Mouse (Mus musculus): ENCODE measurements around the gene Hspa2. TPM values are rescaled to one million over a fixed set of nuclear protein-coding genes. Genes with fewer than 3 reads are reported as not detected.
A peak's percentile ranks its signal among the peaks of the same experiment; 100 is the strongest.

Hspa2 gene
- polyA plus RNA-seq, 1 experiment, result 3.0 TPM

- Histone ChIP-seq H3K4me3 (replicated peaks; ENCODE audit: control insufficient read depth, low read depth, low read length) (no peak overlapping the region), H3K4me1 (ENCODE audit: control insufficient read depth, insufficient read depth, low read length) (no peaks in the 10 kb centered on the region; the same call in 1 of the 2 replicates), H3K27ac (ENCODE audit: control insufficient read depth, insufficient read depth, low read depth, low read length, poor library complexity) (no peak overlapping the region)
- 53% methylated on average over 3 of the region's 3 CpGs for WGBS
- TF ChIP-seq POLR2A (IDR thresholded peaks at IDR 0.05; ENCODE audit: borderline replicate concordance, control insufficient read depth, low read depth, low read length) (no peak), CTCF (IDR thresholded peaks at IDR 0.05; ENCODE audit: control insufficient read depth, insufficient read depth, low read length) (no peak)
Measured at GRCm38 (mm10) chr12:76391595-76392271, 12.2 kb upstream of the Hspa2 start.

DNA sequence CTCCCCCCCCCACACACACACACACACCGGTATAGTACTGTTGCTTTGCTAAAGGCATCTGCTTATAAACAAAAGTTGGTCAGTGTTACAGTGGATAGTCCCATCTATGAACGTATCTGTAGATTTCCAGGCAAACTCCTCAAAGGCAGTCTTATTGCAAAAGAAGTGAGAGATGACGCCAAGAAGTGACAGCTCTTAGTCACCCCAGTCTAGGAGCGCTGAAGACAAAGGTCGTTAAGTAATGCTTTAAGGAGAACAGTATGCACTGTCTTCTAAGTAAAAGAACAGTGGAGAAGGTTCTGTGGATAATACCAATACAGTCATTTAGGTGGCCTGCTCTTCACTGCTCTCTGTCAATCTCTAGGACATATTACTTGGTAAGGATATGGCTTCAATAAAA is 11.0 kb upstream of the Hspa2 start:
- TF ChIP-seq CTCF (IDR thresholded peaks at IDR 0.05; ENCODE audit: control insufficient read depth, insufficient read depth, low read length) (no peak), POLR2A (IDR thresholded peaks at IDR 0.05; ENCODE audit: borderline replicate concordance, control insufficient read depth, low read depth, low read length) (no peak)
- WGBS, result 62% methylated on average over 5 of the region's 5 CpGs

GRCm38 (mm10) chr12:76397281-76397680 is 6.7 kb upstream of the Hspa2 start:
- WGBS, result 86% methylated on average over 5 of the region's 5 CpGs
- no peaks in the 10 kb centered on the region; the same call in 1 of the 2 replicates for H3K4me1 ChIP-seq (ENCODE audit: control insufficient read depth, insufficient read depth, low read length)
- H3K4me3 ChIP-seq (replicated peaks; ENCODE audit: control insufficient read depth, low read depth, low read length), result no peak overlapping the region
- H3K27ac ChIP-seq (ENCODE audit: control insufficient read depth, insufficient read depth, low read depth, low read length, poor library complexity), result no peak overlapping the region
- TF ChIP-seq CTCF (IDR thresholded peaks at IDR 0.05; ENCODE audit: control insufficient read depth, insufficient read depth, low read length) (no peak), POLR2A (IDR thresholded peaks at IDR 0.05; ENCODE audit: borderline replicate concordance, control insufficient read depth, low read depth, low read length) (no peak)

More for the DNA sequence above, 11.0 kb upstream of the Hspa2 start:
- H3K27ac ChIP-seq (ENCODE audit: control insufficient read depth, insufficient read depth, low read depth, low read length, poor library complexity), result no peak overlapping the region
- no peaks in the 10 kb centered on the region; the same call in 1 of the 2 replicates for H3K4me1 ChIP-seq (ENCODE audit: control insufficient read depth, insufficient read depth, low read length)
- no peak overlapping the region for H3K4me3 ChIP-seq (replicated peaks; ENCODE audit: control insufficient read depth, low read depth, low read length)

DNA sequence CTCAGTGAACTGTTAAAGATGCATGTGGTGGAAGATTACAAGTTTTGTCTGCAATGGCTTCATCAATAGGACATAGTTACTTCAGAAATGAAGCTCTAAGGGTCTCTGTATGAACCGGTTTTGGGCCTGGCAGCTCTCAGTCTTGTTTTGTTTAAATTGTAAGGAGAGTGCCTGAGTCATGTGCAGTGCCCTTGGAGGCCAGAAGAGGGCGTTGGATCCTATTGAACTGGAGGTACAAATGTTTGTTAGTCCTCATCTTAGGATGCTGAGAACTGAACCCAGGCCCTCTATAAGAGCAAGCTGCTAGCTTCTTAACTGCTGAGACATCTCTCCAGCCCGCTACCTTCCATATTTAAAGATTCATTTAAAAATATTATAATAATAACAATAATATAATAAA is 2.3 kb upstream of the Hspa2 start:
- Histone ChIP-seq H3K27ac (ENCODE audit: control insufficient read depth, insufficient read depth, low read depth, low read length, poor library complexity) (no peak overlapping the region), H3K4me1 (ENCODE audit: control insufficient read depth, insufficient read depth, low read length) (peaks cover 2% of the 10 kb centered on the region; the same call in 1 of the 2 replicates), H3K4me3 (replicated peaks; ENCODE audit: control insufficient read depth, low read depth, low read length) (no peak overlapping the region)
- 0 out of 2 replicates have a peak, but pooled peaks have one; percentile 23 for TF ChIP-seq CTCF (IDR thresholded peaks at IDR 0.05; ENCODE audit: control insufficient read depth, insufficient read depth, low read length)
- no peak for TF ChIP-seq POLR2A (IDR thresholded peaks at IDR 0.05; ENCODE audit: borderline replicate concordance, control insufficient read depth, low read depth, low read length)
- 69% methylated on average over 3 of the region's 3 CpGs for WGBS

- TF ChIP-seq CTCF (IDR thresholded peaks at IDR 0.05; ENCODE audit: control insufficient read depth, insufficient read depth, low read length), result no peak
- TF ChIP-seq POLR2A (IDR thresholded peaks at IDR 0.05; ENCODE audit: borderline replicate concordance, control insufficient read depth, low read depth, low read length), result no peak
- peak overlapping the region; percentile 95 for H3K27ac ChIP-seq (ENCODE audit: control insufficient read depth, insufficient read depth, low read depth, low read length, poor library complexity)
- peak overlapping the region; percentile 88 for H3K4me3 ChIP-seq (replicated peaks; ENCODE audit: control insufficient read depth, low read depth, low read length)
- H3K4me1 ChIP-seq (ENCODE audit: control insufficient read depth, insufficient read depth, low read length), result peaks cover 2% of the 10 kb centered on the region; the same call in 1 of the 2 replicates
- 3% methylated on average over 54 of the region's 54 CpGs for WGBS
Measured at GRCm38 (mm10) chr12:76402991-76403885, 738 bp upstream of the Hspa2 start.

DNA sequence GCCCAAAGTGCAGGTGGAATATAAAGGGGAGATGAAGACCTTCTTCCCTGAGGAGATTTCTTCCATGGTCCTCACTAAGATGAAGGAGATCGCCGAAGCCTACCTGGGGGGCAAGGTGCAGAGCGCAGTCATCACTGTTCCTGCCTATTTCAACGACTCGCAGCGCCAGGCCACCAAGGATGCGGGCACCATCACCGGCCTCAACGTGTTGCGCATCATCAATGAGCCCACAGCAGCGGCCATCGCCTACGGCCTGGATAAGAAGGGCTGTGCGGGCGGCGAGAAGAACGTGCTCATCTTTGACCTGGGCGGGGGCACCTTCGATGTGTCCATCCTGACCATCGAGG is 833 bp downstream of the Hspa2 start:
- TF ChIP-seq CTCF (IDR thresholded peaks at IDR 0.05; ENCODE audit: control insufficient read depth, insufficient read depth, low read length) (no peak), POLR2A (IDR thresholded peaks at IDR 0.05; ENCODE audit: borderline replicate concordance, control insufficient read depth, low read depth, low read length) (no peak)
- WGBS, result 16% methylated on average over 20 of the region's 20 CpGs
- no peak overlapping the region for H3K27ac ChIP-seq (ENCODE audit: control insufficient read depth, insufficient read depth, low read depth, low read length, poor library complexity)

DNA sequence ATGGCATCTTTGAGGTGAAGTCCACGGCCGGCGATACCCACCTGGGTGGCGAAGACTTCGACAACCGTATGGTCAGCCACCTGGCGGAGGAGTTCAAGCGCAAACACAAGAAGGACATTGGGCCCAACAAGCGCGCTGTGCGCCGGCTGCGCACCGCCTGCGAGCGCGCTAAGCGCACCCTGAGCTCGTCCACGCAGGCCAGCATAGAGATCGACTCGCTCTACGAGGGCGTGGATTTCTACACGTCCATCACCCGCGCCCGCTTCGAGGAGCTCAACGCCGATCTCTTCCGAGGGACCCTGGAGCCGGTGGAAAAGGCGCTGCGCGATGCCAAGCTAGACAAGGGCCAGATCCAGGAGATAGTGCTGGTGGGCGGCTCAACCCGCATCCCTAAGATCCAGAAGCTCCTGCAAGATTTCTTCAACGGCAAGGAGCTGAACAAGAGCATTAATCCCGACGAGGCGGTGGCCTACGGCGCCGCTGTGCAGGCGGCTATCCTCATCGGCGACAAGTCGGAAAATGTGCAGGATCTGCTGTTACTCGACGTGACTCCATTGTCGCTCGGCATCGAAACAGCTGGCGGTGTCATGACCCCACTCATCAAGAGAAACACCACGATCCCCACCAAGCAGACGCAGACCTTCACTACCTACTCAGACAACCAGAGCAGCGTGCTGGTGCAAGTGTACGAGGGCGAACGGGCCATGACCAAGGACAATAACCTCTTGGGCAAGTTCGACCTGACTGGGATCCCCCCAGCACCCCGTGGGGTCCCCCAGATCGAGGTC is 1.4 kb downstream of the Hspa2 start:
- TF ChIP-seq POLR2A (IDR thresholded peaks at IDR 0.05; ENCODE audit: borderline replicate concordance, control insufficient read depth, low read depth, low read length) (no peak), CTCF (IDR thresholded peaks at IDR 0.05; ENCODE audit: control insufficient read depth, insufficient read depth, low read length) (no peak)
- H3K4me3 ChIP-seq (replicated peaks; ENCODE audit: control insufficient read depth, low read depth, low read length), result peak overlapping the region; percentile 88
- H3K4me1 ChIP-seq (ENCODE audit: control insufficient read depth, insufficient read depth, low read length), result peaks cover 2% of the 10 kb centered on the region; the same call in 1 of the 2 replicates
- no peak overlapping the region for H3K27ac ChIP-seq (ENCODE audit: control insufficient read depth, insufficient read depth, low read depth, low read length, poor library complexity)
- 8% methylated on average over 64 of the region's 64 CpGs for WGBS

More for the DNA sequence above, 833 bp downstream of the Hspa2 start:
- Histone ChIP-seq H3K4me1 (ENCODE audit: control insufficient read depth, insufficient read depth, low read length) (peaks cover 2% of the 10 kb centered on the region; the same call in 1 of the 2 replicates), H3K4me3 (replicated peaks; ENCODE audit: control insufficient read depth, low read depth, low read length) (peak overlapping the region; percentile 88)
